ENCODE assay signal across 14 mouse cellular contexts in genomic region chr8:47105617-47106016, GRCm38 (mm10).
A peak's percentile ranks its signal among the peaks of the same experiment; 100 is the strongest.
DNase-seq lines count a peak whose midpoint lies in the region.
"Had no signal": no experiment of that assay in that cellular context is flagged by ENCODE, and none has a peak within 500 bp of the region (broad histone marks: within the 10 kb centered on the region; RNA-seq: fewer than 3 reads in every experiment).

No protein-coding gene starts in this region.

- DNase-seq in spleen, postnatal 36 days (ENCODE audit: low spot score in 2 of 2) = peak; percentile 28 to 35
- no peak for DNase-seq in spleen, adult 18-20 months
- DNase-seq in forelimb bud, embryonic 11.5 days (ENCODE audit: low read depth, low spot score) = peak; percentile 30
- peak; percentile 14 for DNase-seq in mesoderm, embryonic 11.5 days (ENCODE audit: low read depth, low spot score)
- no peak for DNase-seq in urinary bladder, postnatal 25 days (ENCODE audit: low spot score)
- no peak for DNase-seq in right cerebral cortex, postnatal 4 days
- no peak for DNase-seq in cerebellum, postnatal 14 days
- no peak for DNase-seq in left cerebral cortex, adult 9 months (ENCODE audit: low spot score in 2 of 2)
- DNase-seq: adrenal gland, postnatal 10 days; cerebellum, adult 11-12 months; cerebellum, adult 9-10 months; gastrocnemius, postnatal 10 days; heart, adult 2 months; heart, postnatal 14 days had no signal

Comparison
In these comparisons a context has a peak if more than half of its experiments do, and no peak if none do; other contexts are left out.
1. DNase-seq: peak in spleen, postnatal 36 days (2 of 2), forelimb bud, embryonic 11.5 days (single experiment) and mesoderm, embryonic 11.5 days (single experiment); none in spleen, adult 18-20 months (0 of 2), urinary bladder, postnatal 25 days (single experiment), right cerebral cortex, postnatal 4 days (single experiment), cerebellum, postnatal 14 days (0 of 2) and left cerebral cortex, adult 9 months (0 of 2).